In genomic region chr2:52930106-52930868, GRCm38 (mm10) we compare ENCODE assay signal across 8 mouse cellular contexts.
DNase-seq lines count a peak whose midpoint lies in the region; ATAC-seq lines count a peak whose summit lies in the region.

No protein-coding gene starts in this region.

- intact Hi-C loops in left cerebral cortex, postnatal 10 days (cut with DNase I): no loop called here
- intact Hi-C loops in left cerebral cortex, postnatal 36 days (cut with DNase I): no loop called here

- H3K27me3 ChIP-seq in kidney, embryonic 15.5 days: no peaks in the 10 kb centered on the region

- no peaks in the 10 kb centered on the region for H3K9me3 ChIP-seq in kidney, embryonic 15.5 days (replicated peaks)

- H3K9ac ChIP-seq in kidney, embryonic 15.5 days: no peak overlapping the region

- H3K4me1 ChIP-seq in kidney, embryonic 15.5 days: peaks cover 48% of the 10 kb centered on the region

- peak; percentile 75 to 81 for DNase-seq in left cerebral cortex, postnatal 10 days (ENCODE audit: extremely low spot score in 1 of 2, low spot score in 2 of 2)
- DNase-seq in left cerebral cortex, postnatal 36 days (ENCODE audit: low spot score in 2 of 2): no peak
- peak; percentile 75 for DNase-seq in adrenal gland, postnatal 14 days
- no peak for DNase-seq in embryo, embryonic 10.5 days (ENCODE audit: low spot score)
- DNase-seq in T-cell, adult 2 months (ENCODE audit: low spot score): no peak

- 0 out of 2 replicates have a peak overlapping the region, but pooled peaks have one; percentile 32 for H3K27ac ChIP-seq in kidney, embryonic 15.5 days

- H3K36me3 ChIP-seq in kidney, embryonic 15.5 days: no peaks in the 10 kb centered on the region

- WGBS in kidney, embryonic 15.5 days: 88% methylated on average over 5 of the region's 5 CpGs

- H3K4me3 ChIP-seq in kidney, embryonic 15.5 days (replicated peaks): no peak overlapping the region

- no peak overlapping the region for H3K4me2 ChIP-seq in kidney, embryonic 15.5 days

- ATAC-seq in common myeloid progenitor, adult 5-6 weeks (replicated peaks; ENCODE audit: low read depth, poor library complexity, severe bottlenecking): peak; percentile 74
- ATAC-seq in kidney, embryonic 15.5 days (replicated peaks; ENCODE audit: low FRiP score): no peak
- ATAC-seq in megakaryocyte, adult 5-6 weeks (ENCODE audit: poor library complexity, severe bottlenecking): peak; percentile 71

Comparison
In these comparisons a context has a peak if more than half of its experiments do, and no peak if none do; other contexts are left out.
1. DNase-seq: peak in left cerebral cortex, postnatal 10 days (2 of 2) and adrenal gland, postnatal 14 days (single experiment); none in left cerebral cortex, postnatal 36 days (0 of 2), embryo, embryonic 10.5 days (single experiment) and T-cell, adult 2 months (single experiment).